Mouse (Mus musculus) brain, adult 2 months (tissue): ENCODE measurements at regions not wholly inside any gene's neighbourhood (a gene's known extent, or its start where the extent isn't known, plus 50 kb on each side); places are given as distances from the start of the nearest gene placed in this dataset.

Experiments
- DNase-seq: peaks from one replicate; pipeline ENCODE4 v3.0.0; 2011; ENCODE audit warnings: low read depth, low spot score

DNA sequence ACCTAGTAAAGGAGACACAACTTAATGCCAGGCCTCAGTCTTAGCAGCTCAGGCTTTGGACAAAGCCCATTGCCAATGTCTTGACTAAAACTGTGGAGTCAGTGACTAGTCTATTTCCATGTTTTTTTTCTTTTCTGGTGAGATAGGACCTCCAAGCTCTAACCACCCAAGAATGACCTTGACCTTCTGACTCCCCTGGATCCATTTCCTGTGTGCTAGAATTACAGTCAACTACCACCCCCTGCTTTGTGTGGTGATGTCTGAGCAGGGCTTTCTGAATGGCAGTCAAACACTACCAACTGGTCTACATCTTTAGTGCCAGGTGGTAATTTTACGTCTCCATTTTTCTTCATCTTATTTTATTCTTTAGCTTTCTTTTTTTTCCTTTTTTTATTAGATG, 51.3 kb upstream of the Rnf138rt1 start:
- DNase-seq = no peak

DNA sequence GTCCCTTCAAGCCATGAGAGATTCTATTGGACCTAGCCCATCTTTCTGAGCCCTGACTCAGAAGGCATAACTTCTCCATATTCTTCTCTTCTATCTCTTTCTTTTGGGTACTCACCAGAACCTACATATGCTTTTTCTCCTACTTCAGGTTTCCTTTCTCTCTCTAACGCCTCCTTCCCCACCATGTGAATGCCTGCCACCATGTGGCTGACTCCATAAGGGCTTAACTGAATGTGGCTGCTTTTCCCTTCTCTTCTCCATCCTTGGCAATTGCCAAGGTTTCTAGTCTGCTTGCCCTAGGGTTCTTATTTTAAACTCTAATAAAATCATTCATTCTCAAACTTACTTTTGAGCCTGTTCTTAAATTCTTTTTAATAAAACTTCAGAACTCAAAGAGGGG, 53.7 kb upstream of the Rnf138rt1 start:
- DNase-seq = peak; percentile 48

DNA sequence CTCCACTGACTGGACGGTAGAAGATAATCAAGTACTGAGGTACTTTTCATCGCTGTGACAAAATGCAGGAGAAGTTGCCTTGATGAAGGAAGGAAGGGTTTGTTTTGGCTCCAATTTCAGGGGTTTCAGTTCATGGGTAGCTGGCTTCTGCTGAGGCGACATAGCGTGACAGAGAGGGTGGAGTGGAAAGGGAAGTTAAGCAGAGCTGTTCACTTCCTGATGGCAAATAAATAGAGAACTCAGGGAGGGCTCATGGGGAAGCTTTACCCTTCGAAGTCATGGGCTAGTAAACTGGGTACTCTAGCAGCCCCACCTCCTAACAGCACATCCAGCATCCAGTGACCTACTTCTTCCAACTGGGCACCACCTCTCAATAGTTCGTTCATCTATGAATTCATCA, 61.2 kb upstream of the Rnf138rt1 start:
- no peak for DNase-seq

DNA sequence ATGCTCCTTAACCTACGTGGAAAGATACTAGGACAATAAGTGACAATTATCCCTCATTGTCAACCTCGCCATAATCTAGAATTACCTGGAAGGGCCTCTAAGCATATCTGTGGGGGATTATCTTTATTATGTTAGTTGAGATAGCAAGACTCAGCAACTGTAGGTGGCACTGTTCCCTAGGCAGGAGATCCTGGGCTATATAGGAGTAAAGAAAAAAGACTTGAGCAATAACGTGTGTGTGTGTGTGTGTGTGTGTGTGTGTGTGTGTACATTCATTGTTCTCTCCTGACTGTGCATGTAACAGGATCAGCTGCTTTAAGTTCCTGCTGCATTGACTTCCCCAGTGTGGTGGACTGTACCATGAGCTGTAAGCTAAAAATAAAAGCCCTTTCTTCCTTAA, 66.3 kb upstream of the Rnf138rt1 start:
- DNase-seq = peak; percentile 43

DNA sequence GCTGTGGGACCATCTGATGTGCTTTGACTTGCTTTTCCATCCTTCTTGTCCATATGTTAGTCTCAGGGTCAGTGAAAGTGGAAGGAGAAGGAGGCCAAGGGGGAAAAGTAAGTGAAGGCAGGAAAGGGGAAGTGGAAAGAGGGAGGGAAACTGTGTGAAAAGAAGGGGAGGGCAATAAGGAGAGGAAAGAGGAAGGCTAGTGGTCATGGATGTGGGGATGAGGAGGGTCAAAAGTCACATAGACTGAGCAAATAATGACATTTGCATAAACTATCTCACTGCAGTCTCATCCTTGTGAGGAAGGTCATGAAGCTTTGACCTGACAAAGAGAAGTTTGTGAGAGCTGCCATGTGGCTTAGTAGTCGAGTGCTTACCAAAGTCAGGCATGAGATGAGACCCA, 63.4 kb upstream of the Ap1s2 start:
- no peak for DNase-seq

DNA sequence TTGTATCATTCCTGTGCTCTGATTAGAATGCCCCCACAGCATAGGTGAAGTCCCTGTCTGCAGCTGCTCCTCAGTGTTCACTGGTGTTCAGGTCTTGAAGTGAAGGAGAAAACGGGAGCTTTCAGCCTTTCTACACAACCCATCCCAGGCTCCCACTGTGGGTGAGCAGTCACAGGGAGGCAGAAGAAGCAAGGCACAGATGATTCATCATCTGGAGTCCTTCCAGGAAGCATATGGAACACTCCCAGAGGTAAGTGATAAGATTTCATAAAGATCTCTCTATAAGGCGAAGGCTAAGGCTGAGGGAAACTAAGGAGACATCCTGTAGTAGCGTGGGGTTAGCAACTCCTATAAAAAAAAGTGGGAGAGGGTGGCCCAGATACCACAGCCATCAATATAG, 61.9 kb upstream of the Ap1s2 start:
- peak; percentile 79 for DNase-seq

DNA sequence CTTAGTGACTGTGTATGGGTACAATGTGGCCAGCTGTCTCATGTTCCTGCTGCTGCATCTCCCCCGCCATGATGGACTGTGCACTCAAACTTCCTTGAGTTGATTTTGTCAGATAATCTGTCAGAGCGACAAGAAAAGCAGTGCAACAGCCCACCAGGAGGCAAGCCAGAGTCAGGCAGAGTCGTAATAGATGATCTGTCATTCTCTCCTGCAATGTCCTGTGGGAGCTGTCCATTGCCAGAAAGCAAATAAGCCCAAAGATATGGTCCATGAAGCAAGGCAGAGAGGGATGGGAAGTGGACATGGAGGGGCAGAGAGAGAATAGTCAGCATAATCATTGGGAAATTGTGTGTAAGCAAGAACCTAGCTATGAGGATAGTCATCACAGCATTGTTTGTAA, 61.2 kb upstream of the Ap1s2 start:
- no peak for DNase-seq

DNA sequence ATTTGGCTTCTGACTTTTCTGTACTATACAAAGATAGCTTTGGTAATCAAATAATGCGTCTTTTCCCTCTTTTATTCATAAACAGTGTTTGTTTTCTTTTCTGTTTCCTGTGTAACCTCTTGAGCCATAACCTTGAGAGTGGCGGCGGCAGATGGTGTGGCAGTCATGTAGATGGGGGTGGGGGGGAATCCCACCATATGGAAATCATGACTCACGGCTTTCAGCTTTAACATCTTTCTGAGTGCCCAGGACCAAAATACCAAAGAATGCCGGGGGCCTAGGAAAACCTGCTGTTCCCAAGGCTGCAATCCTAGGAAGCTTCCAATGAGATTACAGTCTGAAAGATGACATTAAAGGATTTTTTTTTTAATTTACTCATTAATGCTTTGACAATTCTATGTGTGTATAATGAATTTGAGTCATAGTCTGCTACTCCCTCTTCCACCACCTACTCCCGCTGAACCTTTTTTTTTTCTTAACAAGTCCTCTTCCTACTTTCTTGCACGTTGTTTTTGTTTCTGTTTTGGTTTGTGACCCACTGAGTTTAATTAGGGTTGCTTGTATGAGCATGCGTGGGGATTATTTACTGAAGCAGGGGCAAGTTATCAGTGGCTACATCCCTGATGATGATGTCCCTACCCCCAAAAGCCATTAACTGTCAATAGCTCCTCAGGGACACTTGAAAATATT, 60.2 kb upstream of the Ap1s2 start:
- peak; percentile 85 for DNase-seq

DNA sequence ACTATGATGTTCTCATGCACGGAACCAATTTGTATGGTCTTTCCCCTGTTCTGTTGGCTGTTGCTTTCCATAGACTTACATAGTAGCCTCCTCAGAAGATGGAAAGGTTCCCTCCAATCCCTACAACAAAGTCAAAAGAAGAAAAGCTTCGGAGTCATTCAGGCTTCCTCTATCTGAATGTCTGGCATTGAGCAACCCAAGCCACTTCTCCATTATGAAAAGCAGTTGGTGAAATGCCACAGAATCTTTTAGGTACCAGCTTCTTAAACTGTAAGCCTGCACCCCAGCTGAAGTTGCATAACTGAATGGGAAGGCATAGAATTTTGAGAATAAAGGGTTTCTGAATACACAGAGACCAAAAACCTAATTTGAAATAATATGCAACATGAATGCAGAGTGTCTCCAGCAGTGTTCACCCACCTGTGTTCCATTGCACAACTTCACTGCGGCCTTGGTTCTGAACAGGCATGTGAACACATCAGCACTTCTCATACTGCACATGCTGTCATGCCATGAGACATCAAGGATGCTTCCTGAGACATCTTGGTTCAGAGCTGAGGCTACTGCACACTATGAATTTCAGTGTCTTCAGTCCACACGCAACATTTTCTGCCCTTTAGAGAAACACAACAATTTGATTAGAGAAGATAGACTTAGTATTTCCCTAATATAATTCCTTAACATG, 57.8 kb upstream of the Ap1s2 start:
- DNase-seq = no peak

DNA sequence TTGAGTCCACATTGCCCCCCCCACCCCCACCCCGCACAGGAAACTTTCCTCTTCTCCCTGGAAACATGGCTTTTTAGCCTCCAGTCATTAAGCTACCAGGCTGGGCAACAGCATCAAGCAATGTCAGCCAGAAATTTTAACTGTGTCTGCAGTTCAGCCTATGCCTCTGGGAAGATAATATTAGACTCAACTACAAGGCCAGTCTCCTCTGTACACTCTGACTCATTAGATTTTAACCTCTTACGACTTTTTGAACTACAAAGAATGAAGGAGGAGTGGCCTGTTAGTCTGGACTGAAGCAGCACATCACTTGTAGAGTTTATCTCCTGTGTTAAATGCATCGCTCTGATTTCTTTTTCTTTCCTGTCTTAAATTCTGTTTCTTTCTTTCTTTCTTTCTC, 50.3 kb upstream of the Ap1s2 start:
- no peak for DNase-seq
